Mouse (Mus musculus) spleen, adult 2 months (tissue): ENCODE measurements at regions not wholly inside any gene's neighbourhood (a gene's known extent, or its start where the extent isn't known, plus 50 kb on each side); places are given as distances from the start of the nearest gene placed in this dataset.

Experiments
- CTCF ChIP-seq: fragments of 200-500 bp; IDR thresholded peaks from 2 replicates; pipeline ENCODE4 v1.5.1; 2011; ENCODE audit warnings: mild to moderate bottlenecking, inconsistent platforms; ENCODE audit not compliant: insufficient read depth, insufficient read length, insufficient replicate concordance; ENCODE audit errors: extremely low read depth
- POLR2A ChIP-seq: fragments of 200-500 bp; IDR thresholded peaks from 2 replicates; pipeline ENCODE4 v1.6.1; 2011; ENCODE audit warnings: low read depth, low read length, inconsistent platforms

DNA sequence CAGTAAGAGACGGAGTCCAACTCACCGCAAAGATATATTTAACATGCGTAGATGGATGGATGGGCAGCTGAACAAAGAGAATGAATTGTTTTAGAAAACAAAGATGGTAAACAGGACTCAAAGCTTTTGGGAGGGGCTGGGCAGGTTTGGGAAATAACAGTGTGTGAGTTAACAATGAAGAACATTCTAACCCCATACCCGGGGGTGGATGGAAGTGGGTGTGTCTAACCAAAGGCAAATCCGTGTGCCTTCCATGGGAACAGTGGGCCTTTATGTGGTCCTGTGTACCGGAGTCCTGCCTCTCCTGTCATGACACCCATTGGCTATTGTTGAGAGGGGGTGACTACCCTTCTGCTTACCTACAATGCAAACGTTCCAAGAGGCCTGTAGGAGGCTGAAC, 104.5 kb downstream of the Tomm20 start:
- TF ChIP-seq CTCF, result no peak
- TF ChIP-seq POLR2A, result no peak
